Mouse (Mus musculus) spleen, adult 2 months (tissue): ENCODE data around the gene Swsap1. TPM values are rescaled to one million over a fixed set of nuclear protein-coding genes. Genes with fewer than 3 reads are reported as not detected.

Source experiments
- DNase-seq, 2 experiments: peaks; one replicate each; pipeline versions ENCODE4 v3.0.0 to v3.0.0-alpha.2; 2012 to 2021; ENCODE audit warnings: low spot score in 2 of 2, low read depth in 1 of 2
- H3K27ac ChIP-seq: fragments of 200-500 bp; 2 replicates; pipeline ENCODE4 v1.5.1; 2012; ENCODE audit warnings: low read length, inconsistent platforms; ENCODE audit not compliant: insufficient read depth
- H3K27me3 ChIP-seq: fragments of 200-500 bp; 2 replicates; pipeline ENCODE4 v1.6.1; 2012; ENCODE audit warnings: mild to moderate bottlenecking, moderate library complexity, low read length, inconsistent platforms; ENCODE audit not compliant: control insufficient read depth, insufficient read depth
- H3K36me3 ChIP-seq: fragments of 200-500 bp; 2 replicates; pipeline ENCODE4 v1.6.1; 2012; ENCODE audit warnings: mild to moderate bottlenecking, low read length, inconsistent platforms; ENCODE audit not compliant: control insufficient read depth, insufficient read depth
- H3K4me1 ChIP-seq: fragments of 200-500 bp; 2 replicates; pipeline ENCODE4 v1.6.1; 2011; ENCODE audit warnings: inconsistent platforms; ENCODE audit not compliant: control insufficient read depth, insufficient read depth, insufficient read length
- H3K4me3 ChIP-seq: fragments of 200-500 bp; 2 replicates; pipeline ENCODE4 v1.5.1; 2011; ENCODE audit warnings: mild to moderate bottlenecking, inconsistent platforms; ENCODE audit not compliant: insufficient read depth, insufficient read length; ENCODE audit errors: extremely low read depth
- CTCF ChIP-seq: fragments of 200-500 bp; IDR thresholded peaks from 2 replicates; pipeline ENCODE4 v1.5.1; 2011; ENCODE audit warnings: mild to moderate bottlenecking, inconsistent platforms; ENCODE audit not compliant: insufficient read depth, insufficient read length, insufficient replicate concordance; ENCODE audit errors: extremely low read depth
- POLR2A ChIP-seq: fragments of 200-500 bp; IDR thresholded peaks from 2 replicates; pipeline ENCODE4 v1.6.1; 2011; ENCODE audit warnings: low read depth, low read length, inconsistent platforms
- WGBS: fragments of 180-500 bp; shearing (Covaris S2); methylation state at CpG from one replicate; pipeline ENCODE4 v1.1.7; 2018; 5-methylcytosine and 5-hydroxymethylcytosine counted together
- polyA plus RNA-seq: library from polyadenylated mRNA; depleted of rRNA; stranded (reverse); fragments of >200 nt; gene quantifications from 2 replicates; pipeline ENCODE4 v1.2.3, GENCODE M21; 2012

Swsap1 gene
- polyA plus RNA-seq, 1 experiment, result 6.5 TPM

DNA sequence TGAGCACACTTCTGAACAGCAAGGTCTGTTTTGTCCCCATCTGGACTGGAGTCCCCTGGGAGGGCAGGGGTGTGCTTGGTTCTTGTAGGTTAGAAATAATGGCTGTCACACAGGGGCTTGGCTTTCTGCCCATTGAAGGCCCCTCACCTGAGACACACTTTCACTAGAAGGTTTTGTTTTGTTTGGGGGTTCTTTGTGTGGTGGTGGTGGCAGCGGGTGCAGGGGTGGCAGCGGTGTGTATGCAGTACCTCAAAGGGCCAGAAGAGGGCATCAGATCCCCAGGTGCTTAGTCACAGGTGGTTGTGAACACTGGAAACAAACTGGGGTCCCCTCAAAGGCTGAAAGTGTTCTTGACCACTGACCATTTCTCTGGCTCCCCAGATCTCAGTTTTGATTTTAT, 22.4 kb downstream of the Swsap1 start:
- peak in 1 of 2 experiments; percentile 32 for DNase-seq
- 34% methylated on average over 2 of the region's 2 CpGs for WGBS
- TF ChIP-seq CTCF, result peak; percentile 64; the same call in 1 of the 2 replicates
- TF ChIP-seq POLR2A, result no peak
- Histone ChIP-seq H3K36me3 (no peaks in the 10 kb centered on the region), H3K4me3 (no peak overlapping the region), H3K27ac (no peak overlapping the region), H3K4me1 (no peaks in the 10 kb centered on the region), H3K27me3 (no peaks in the 10 kb centered on the region)

DNA sequence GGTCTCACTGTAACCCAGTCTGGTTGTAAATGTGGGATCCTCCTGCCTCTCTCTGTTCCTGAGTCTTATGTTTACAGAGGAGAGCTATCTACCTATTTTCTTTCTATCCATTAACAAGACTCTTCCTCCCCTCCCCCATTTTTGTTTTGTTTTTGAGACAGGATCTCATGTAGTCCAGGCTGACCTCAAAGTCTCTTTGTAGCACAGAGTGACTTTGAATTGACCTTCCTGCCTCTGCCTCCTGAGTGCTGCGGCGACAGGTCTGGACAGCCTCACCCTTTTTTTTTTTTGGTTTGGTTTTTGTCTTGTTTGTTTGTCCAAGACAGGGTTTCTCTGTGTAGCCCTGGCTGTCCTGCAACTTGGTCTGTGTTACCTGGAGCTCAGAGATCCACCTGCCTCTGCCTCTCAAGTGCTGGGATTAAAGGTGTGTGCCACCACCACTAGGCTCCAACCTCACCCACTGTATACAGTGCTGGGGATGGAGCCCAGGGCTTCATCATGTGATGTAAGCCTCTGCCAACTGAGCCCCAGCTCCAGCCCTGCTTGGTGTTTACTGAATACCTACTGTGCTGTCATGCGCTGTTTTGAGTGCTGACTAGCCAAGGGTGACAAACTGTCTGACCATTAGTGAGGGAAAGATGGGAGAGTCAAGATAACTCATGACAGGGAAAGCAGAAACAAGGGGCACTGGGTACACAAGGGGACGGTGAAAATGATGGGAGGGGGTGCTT, 23.0 kb downstream of the Swsap1 start:
- 0 out of 2 replicates have a peak, but pooled peaks cover 1% of the 10 kb centered on the region for H3K27me3 ChIP-seq
- no peak for TF ChIP-seq CTCF
- no peak for TF ChIP-seq POLR2A
- no peak overlapping the region for H3K27ac ChIP-seq
- H3K4me1 ChIP-seq, result no peaks in the 10 kb centered on the region
- no peak for DNase-seq
- H3K36me3 ChIP-seq, result no peaks in the 10 kb centered on the region
- WGBS, result 90% methylated on average over 4 of the region's 4 CpGs
- H3K4me3 ChIP-seq, result no peak overlapping the region

DNA sequence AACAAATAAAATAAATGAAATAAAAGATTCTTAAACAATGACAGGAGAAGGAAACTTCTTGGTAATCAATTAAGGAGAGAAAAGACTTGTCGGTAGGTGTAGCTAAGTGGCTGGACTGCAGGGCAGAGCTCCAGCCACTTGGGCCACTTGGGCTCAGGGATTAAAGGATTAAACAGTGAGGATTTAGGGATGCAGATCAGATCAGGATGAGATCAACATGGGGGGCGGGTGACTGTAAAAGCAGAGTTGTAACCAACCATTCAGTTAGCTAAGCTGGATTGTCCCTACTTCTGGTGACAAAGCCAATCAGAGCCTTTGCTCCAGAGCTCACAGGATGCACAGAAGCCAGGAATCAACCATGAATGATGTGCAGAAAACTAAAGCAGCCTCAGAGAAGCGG, 28.4 kb downstream of the Swsap1 start:
- Histone ChIP-seq H3K36me3 (no peaks in the 10 kb centered on the region), H3K27me3 (peaks cover 13% of the 10 kb centered on the region; the same call in 1 of the 2 replicates), H3K27ac (no peak overlapping the region), H3K4me3 (no peak overlapping the region), H3K4me1 (peaks cover 6% of the 10 kb centered on the region; the same call in 1 of the 2 replicates)
- TF ChIP-seq CTCF, result no peak
- no peak for TF ChIP-seq POLR2A
- 77% methylated on average over 3 of the region's 3 CpGs for WGBS
- DNase-seq, result no peak

DNA sequence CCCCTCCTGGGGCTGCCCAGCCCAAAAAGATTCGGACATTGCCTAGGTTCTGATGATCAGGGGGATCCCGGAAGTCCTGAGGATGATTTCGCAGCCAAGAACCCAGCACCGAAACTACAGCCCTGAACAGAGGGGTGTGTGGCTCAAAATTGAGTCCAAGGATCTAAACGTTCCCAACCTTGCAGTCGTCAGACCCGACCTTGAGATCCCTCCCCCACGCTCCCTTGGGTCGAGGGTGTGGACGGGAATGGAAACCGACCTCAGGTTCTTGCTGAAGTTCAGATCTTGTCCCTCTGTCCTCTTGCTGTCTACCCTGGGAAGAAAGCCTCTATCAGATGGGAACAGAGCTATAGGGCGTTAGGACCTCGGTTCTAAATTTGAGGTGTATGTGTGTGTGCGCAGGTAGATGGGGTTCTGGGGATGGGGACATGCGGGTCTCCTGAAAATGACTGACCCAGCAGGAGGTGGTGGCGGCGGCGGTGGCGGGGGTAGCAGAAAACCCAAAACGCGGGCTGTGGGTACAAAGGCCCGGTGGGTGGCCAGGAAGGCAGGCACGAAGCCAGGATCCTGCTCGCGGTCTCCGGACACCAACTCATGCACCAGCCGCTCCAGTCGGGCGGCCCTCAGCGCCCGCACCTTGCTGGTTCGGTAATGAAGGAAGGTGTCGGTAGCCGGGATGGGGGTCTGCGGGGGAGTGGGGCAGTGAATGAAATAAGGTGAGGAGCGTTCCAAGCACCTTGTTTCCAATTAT, 32.2 kb downstream of the Swsap1 start:
- Histone ChIP-seq H3K27ac (no peak overlapping the region), H3K27me3 (peaks cover 26% of the 10 kb centered on the region), H3K36me3 (no peaks in the 10 kb centered on the region), H3K4me3 (no peak overlapping the region), H3K4me1 (peaks cover 9% of the 10 kb centered on the region)
- TF ChIP-seq CTCF (no peak), POLR2A (no peak)
- DNase-seq, result no peak
- WGBS, result 21% methylated on average over 36 of the region's 36 CpGs

DNA sequence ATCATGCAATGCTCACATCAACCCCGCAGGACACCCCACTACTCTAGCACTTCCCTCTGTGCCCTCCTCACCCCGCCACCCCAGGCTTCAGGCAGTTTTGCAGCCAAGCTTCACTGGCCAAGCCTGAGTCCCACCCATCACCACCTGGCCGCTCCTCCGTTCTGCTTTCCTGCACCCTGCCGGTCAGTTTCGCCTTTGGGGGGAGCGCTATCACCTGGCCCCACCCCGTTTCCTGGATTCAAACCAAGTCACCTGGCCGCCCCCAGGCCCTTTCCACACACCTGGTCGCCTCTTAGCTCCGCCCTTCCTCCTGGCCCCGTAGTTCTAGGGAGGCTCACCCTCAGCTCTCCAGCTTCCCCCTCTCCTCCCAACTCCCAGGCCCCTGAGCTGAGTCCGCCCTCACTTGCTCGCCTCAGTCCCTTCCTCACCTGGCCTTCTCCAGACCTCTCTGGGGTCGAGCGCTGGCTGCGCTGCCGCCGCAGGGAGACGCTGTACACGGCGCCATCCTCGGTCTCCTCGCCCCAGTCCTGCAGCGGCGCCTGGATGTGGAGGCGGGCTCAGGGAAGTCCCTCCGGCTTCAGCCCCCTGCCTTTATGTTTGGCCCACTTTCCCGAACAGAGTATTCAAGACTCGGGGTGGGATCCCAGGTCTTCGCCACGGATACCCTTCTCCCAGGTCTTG, 33.0 kb downstream of the Swsap1 start:
- peak in 1 of 2 experiments; percentile 21 for DNase-seq

DNA sequence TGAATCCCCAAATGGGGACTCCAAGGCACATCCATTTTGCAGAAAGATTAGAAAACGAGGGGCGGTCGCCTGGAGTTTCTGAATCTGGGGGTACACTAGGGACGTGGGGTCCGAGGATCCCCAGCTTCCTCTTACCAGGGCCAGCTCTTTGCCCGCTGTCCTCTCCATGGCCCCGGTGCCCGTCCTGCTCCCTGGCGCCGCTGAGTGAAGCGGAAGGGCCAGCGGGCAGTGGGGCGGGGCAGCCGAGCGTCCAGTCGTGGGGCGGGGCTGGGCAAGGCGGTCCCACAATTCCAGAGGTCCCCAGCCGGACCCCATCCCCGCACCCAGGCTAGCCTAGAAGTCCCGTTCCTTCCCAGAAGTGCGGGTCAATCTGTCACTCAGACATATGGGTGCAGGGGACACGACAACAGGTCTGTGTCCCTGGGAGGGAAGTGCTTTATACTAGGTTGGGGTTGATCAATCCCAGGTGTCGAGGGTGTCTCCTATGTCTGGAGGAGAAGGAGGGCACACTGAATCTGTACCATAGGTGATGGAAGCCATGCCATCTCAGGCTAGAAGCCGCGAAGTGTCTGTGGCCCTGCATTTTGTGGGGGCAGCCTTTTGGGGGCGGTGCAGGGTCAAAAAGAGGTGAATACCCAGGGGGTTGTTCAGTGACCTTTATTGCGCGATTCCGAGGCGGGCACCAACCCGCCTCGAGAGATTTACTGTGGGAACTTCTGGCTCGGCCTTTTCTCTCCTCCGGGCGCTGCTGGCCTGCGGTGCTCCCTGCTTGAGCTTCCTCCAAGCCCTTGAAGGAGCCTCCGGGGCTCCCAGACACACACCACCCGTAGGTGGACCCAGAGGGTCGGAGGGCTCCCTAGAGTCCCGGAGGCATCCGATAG, 33.9 kb downstream of the Swsap1 start, which contains the start of gene Rgl3:
Gene Rgl3 (minus strand): TSS at position 217 of the 881 bp plus-strand sequence.
- H3K4me1 ChIP-seq, result peaks cover 9% of the 10 kb centered on the region
- no peaks in the 10 kb centered on the region for H3K36me3 ChIP-seq
- no peak for DNase-seq
- TF ChIP-seq CTCF (no peak), POLR2A (no peak)
- H3K27ac ChIP-seq, result no peak within 1 kb of the TSS
- H3K4me3 ChIP-seq, result peak within 1 kb of the TSS; percentile 31; the same call in 1 of the 2 replicates
- H3K27me3 ChIP-seq, result peaks cover 24% of the 10 kb centered on the region
- 7% methylated on average over 42 of the region's 42 CpGs for WGBS

More for the DNA sequence above, 33.0 kb downstream of the Swsap1 start:
- Histone ChIP-seq H3K4me3 (peak overlapping the region; percentile 31; the same call in 1 of the 2 replicates), H3K27me3 (peaks cover 24% of the 10 kb centered on the region), H3K27ac (no peak overlapping the region), H3K4me1 (peaks cover 9% of the 10 kb centered on the region), H3K36me3 (no peaks in the 10 kb centered on the region)
- 7% methylated on average over 32 of the region's 32 CpGs for WGBS
- TF ChIP-seq POLR2A (no peak), CTCF (no peak)
